In the genomic region with DNA sequence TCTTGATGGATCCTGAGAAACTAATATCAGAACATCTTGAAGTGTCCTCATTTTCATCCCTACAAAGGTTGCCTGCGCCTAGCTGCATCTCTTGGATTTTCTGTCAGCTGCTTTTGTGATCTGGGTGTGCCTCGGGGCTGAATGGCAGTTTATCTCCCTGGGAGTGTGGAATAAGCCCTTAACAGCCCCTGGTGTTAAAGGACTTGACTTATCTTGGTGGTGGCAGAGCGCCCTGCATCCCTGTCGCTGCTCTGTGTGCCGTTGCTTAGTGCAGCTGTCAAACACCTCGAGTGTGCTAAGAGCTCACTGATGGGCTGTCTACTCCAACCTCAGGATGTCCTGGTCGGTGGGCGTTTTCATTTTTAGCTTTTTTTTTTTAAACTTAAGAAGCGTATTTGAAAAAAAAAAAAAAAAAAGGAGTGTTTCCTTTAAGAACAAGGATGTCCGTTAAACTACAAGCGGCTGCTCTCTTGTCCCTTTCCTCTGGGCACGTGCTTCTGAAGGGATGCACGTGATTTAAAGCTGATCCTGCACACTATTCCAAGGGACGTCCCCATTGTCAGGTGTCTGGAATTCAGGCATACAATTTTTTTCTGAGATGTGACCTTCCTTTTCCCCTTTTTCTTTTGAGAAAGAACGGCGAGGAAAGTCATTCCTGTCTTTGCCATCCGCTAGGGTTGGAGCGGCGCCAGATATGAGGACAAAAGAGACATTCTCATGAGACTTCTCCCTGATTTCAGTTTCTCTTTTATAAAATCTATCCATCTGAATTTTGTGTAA, we compare ENCODE assay signal across 10 mouse cellular contexts. TPM values are rescaled to one million over a fixed set of nuclear protein-coding genes. Genes with fewer than 3 reads are reported as not detected.
A peak's percentile ranks its signal among the peaks of the same experiment; 100 is the strongest.
DNase-seq lines count a peak whose midpoint lies in the region; ATAC-seq lines count a peak whose summit lies in the region.
"Had no signal": no experiment of that assay in that cellular context is flagged by ENCODE, and none has a peak within 500 bp of the region (broad histone marks: within the 10 kb centered on the region; RNA-seq: fewer than 3 reads in every experiment).

No protein-coding gene starts in this region.

- H3K4me1 ChIP-seq in kidney, embryonic 15.5 days = 0 out of 2 replicates have a peak, but pooled peaks cover 3% of the 10 kb centered on the region

- 60% methylated on average over 19 of the region's 19 CpGs for WGBS in kidney, embryonic 15.5 days

- H3K27me3 ChIP-seq in kidney, embryonic 15.5 days = no peaks in the 10 kb centered on the region

- no peaks in the 10 kb centered on the region for H3K36me3 ChIP-seq in kidney, embryonic 15.5 days

- no peak for ATAC-seq in kidney, embryonic 15.5 days (replicated peaks; ENCODE audit: low FRiP score)

- H3K4me3 ChIP-seq in kidney, embryonic 15.5 days (replicated peaks) = no peak overlapping the region
- H3K4me3 ChIP-seq: megakaryocyte, embryonic 14.5 days had no signal

- H3K9ac ChIP-seq in kidney, embryonic 15.5 days = no peak overlapping the region

- no peaks in the 10 kb centered on the region for H3K9me3 ChIP-seq in kidney, embryonic 15.5 days (replicated peaks)

- peak; percentile 48 for DNase-seq in kidney, adult 11 months
- peak; percentile 14 for DNase-seq in adrenal gland, adult 8-10 months
- peak; percentile 14 to 49 for DNase-seq in heart, adult 18-20 months
- peak; percentile 65 to 71 for DNase-seq in kidney, postnatal 25 days
- DNase-seq in ovary, adult 18-20 months (ENCODE audit: low spot score) = no peak
- no peak for DNase-seq in frontal cortex, postnatal 14 days (ENCODE audit: low spot score in 2 of 2)
- no peak for DNase-seq in urinary bladder, postnatal 4 days (ENCODE audit: low spot score in 2 of 2)

- no peak overlapping the region for H3K27ac ChIP-seq in kidney, embryonic 15.5 days

- no peak overlapping the region; the same call in 1 of the 2 replicates for H3K4me2 ChIP-seq in kidney, embryonic 15.5 days

RNA-seq across cellular contexts. Expression of gene Bmp10, which starts 4.6 kb away (rescaled TPM):
- polyA plus RNA-seq in kidney, embryonic 15.5 days (2015; fragmentation: Nextera tagmentation; extraction: Ambion mirVana) = not detected in 2 replicates
- total RNA-seq in adrenal gland, adult 8-10 months (2022) = not detected
- total RNA-seq in heart, adult 18-20 months (2021) = 10 to 100 TPM; 33.7 to 46.0 TPM
- polyA plus RNA-seq: testis, adult 2 months had no signal

RNA-seq across cellular contexts. Expression of gene Gkn3, which starts 35.5 kb away (rescaled TPM):
- polyA plus RNA-seq in kidney, embryonic 15.5 days (2015; fragmentation: Nextera tagmentation; extraction: Ambion mirVana) = 0.43 and 0.72 TPM in 2 replicates
- under 1 TPM in 2 of 4 experiments, not detected in 2; 0.59 to 0.99 TPM for total RNA-seq in adrenal gland, adult 8-10 months (2022)
- total RNA-seq in heart, adult 18-20 months (2021) = 1 to 10 TPM in 1 of 2 experiments, under 1 TPM in 1; 0.74 to 2.0 TPM

RNA-seq across cellular contexts. Expression of gene Gkn2, which starts 51.1 kb away (rescaled TPM):
- not detected in 2 replicates for polyA plus RNA-seq in kidney, embryonic 15.5 days (2015; fragmentation: Nextera tagmentation; extraction: Ambion mirVana)
- not detected for total RNA-seq in adrenal gland, adult 8-10 months (2022)
- not detected for total RNA-seq in heart, adult 18-20 months (2021)

Comparison
In these comparisons a context has a peak if more than half of its experiments do, and no peak if none do; other contexts are left out.
1. DNase-seq: peak in kidney, adult 11 months (single experiment), adrenal gland, adult 8-10 months (single experiment), heart, adult 18-20 months (2 of 2) and kidney, postnatal 25 days (2 of 2); none in ovary, adult 18-20 months (single experiment), frontal cortex, postnatal 14 days (0 of 2) and urinary bladder, postnatal 4 days (0 of 2).
2. RNA of gene Bmp10, which starts 4.6 kb away (total RNA-seq): 33.7 to 46.0 TPM in heart, adult 18-20 months; not detected in adrenal gland, adult 8-10 months; every median in the first group is over 10 times any median in the second.